Mouse (Mus musculus) gastrocnemius, adult 2 months (tissue): ENCODE measurements around the gene Tnf. TPM values are rescaled to one million over a fixed set of nuclear protein-coding genes. Genes with fewer than 3 reads are reported as not detected.

Experiments used
- DNase-seq: peaks from one replicate; pipeline ENCODE4 v3.0.0; 2022
- H3K27ac ChIP-seq: fragments of 200-600 bp; 2 replicates; pipeline ENCODE4 v1.8.1; 2022; ENCODE audit warnings: mild to moderate bottlenecking
- H3K4me3 ChIP-seq: fragments of 200-600 bp; 2 replicates; pipeline ENCODE4 v1.8.1; 2022; ENCODE audit warnings: mild to moderate bottlenecking, moderate library complexity
- CTCF ChIP-seq: fragments of 200-600 bp; IDR thresholded peaks from 2 replicates; pipeline ENCODE4 v1.8.1; 2022; ENCODE audit warnings: antibody characterized with exemption, mild to moderate bottlenecking, moderate library complexity
- intact Hi-C: fragments of 180-260 bp; cut with DNase I; formaldehyde crosslinking; loops from one replicate; pipeline ENCODE4 v1.15.1; 2025
- microRNA-seq: library from miRNA; unstranded; fragments of <30 nt; microRNA quantifications from one replicate; pipeline ENCODE4 v1.2.0, GENCODE M21; 2021
- total RNA-seq, 2 experiments: library from RNA; stranded (reverse); gene quantifications; 2 replicates each; pipeline ENCODE4 v1.2.3; 2021

The Tnf gene
- total RNA-seq, 2 experiments from 2014 or later: not detected

GRCm38 (mm10) chr17:35153077-35153476, 48.7 kb downstream of the Tnf start:
- TF ChIP-seq CTCF: no peak
- DNase-seq: no peak
- Histone ChIP-seq H3K4me3 (no peak overlapping the region), H3K27ac (no peak overlapping the region)
- intact Hi-C loops: no loop called here

- intact Hi-C loops: no loop called here
- Histone ChIP-seq H3K4me3 (no peak overlapping the region), H3K27ac (no peak overlapping the region)
- no peak for TF ChIP-seq CTCF
- no peak for DNase-seq
Observed at GRCm38 (mm10) chr17:35152121-35152520, 49.7 kb downstream of the Tnf start.

Small RNAs within 50 kb of the gene (microRNA-seq; reads per million reads assigned to microRNA genes)
- gene Mir6973a (not detected), gene Mir6974 (not detected), gene Mir6975 (not detected), gene Mir8094 (not detected)

Other genes starting within 250 kb of the Tnf start
- gene Hspa1b, start 242.8 kb downstream of the Tnf start, total RNA-seq: 10 to 100 TPM in 1 of 2 experiments, 1 to 10 TPM in 1; 3.9 to 13.0 TPM
- gene Gm20481, start 232.1 kb downstream of the Tnf start, total RNA-seq: not detected
- 10 to 100 TPM in 1 of 2 experiments, 1 to 10 TPM in 1; 6.8 to 14.1 TPM for gene Hspa1a, start 229.9 kb downstream of the Tnf start, total RNA-seq
- 10 to 100 TPM; 14.9 to 31.2 TPM for gene Hspa1l, start 229.3 kb downstream of the Tnf start, total RNA-seq
- gene Lsm2, start 220.1 kb downstream of the Tnf start, total RNA-seq: 10 to 100 TPM; 15.2 to 17.0 TPM
- 10 to 100 TPM; 31.0 to 35.2 TPM for gene Vars, start 201.0 kb downstream of the Tnf start, total RNA-seq
- 10 to 100 TPM in 1 of 2 experiments, 1 to 10 TPM in 1; 7.8 to 14.4 TPM for gene Vwa7, start 185.4 kb downstream of the Tnf start, total RNA-seq
- gene Sapcd1, start 174.0 kb downstream of the Tnf start, total RNA-seq: not detected
- gene Msh5, start 155.3 kb downstream of the Tnf start, total RNA-seq: not detected
- 10 to 100 TPM in 1 of 2 experiments, 1 to 10 TPM in 1; 7.2 to 11.3 TPM for gene Clic1, start 152.0 kb downstream of the Tnf start, total RNA-seq
- 1 to 10 TPM; 6.9 to 9.3 TPM for gene Ddah2, start 143.0 kb downstream of the Tnf start, total RNA-seq
- gene Ly6g6c, start 136.6 kb downstream of the Tnf start, total RNA-seq: not detected
- not detected for gene Mpig6b, start 135.8 kb downstream of the Tnf start, total RNA-seq
- not detected for gene Ly6g6e, start 125.1 kb downstream of the Tnf start, total RNA-seq
- gene Ly6g6d, start 123.9 kb downstream of the Tnf start, total RNA-seq: 1 to 10 TPM in 1 of 2 experiments, under 1 TPM in 1; 0.50 to 1.9 TPM
- not detected for gene Ly6g6f, start 116.4 kb downstream of the Tnf start, total RNA-seq
- gene Abhd16a, start 112.7 kb downstream of the Tnf start, total RNA-seq: 10 to 100 TPM; 74.2 to 99.7 TPM
- not detected for gene Ly6g5c, start 93.7 kb downstream of the Tnf start, total RNA-seq
- under 1 TPM in 1 of 2 experiments, not detected in 1; 0.36 TPM for gene Ly6g5b, start 86.6 kb downstream of the Tnf start, total RNA-seq
- gene Gpank1, start 80.6 kb downstream of the Tnf start, total RNA-seq: 1 to 10 TPM; 8.5 to 8.7 TPM
- 100 to 1,000 TPM; 186 to 187 TPM for gene Csnk2b, start 80.0 kb downstream of the Tnf start, total RNA-seq
- 10 to 100 TPM; 13.6 to 24.6 TPM for gene D17H6S53E, start 75.6 kb downstream of the Tnf start, total RNA-seq
- not detected for gene Apom, start 70.0 kb downstream of the Tnf start, total RNA-seq
- gene Bag6, start 66.8 kb downstream of the Tnf start, total RNA-seq: 100 to 1,000 TPM; 233 to 244 TPM
- 100 to 1,000 TPM in 1 of 2 experiments, 10 to 100 TPM in 1; 98.7 to 120 TPM for gene Prrc2a, start 37.1 kb downstream of the Tnf start, total RNA-seq
- gene Aif1, start 25.9 kb downstream of the Tnf start, total RNA-seq: under 1 TPM in 1 of 2 experiments, not detected in 1; 0.75 TPM
- gene Lst1, start 13.6 kb downstream of the Tnf start, total RNA-seq: 1 to 10 TPM in 1 of 2 experiments, under 1 TPM in 1; 0.67 to 1.2 TPM
- gene Ltb, start 7.6 kb downstream of the Tnf start, total RNA-seq: not detected
- under 1 TPM in 1 of 2 experiments, not detected in 1; 0.41 TPM for gene Lta, start 3.3 kb upstream of the Tnf start, total RNA-seq
- not detected for gene Gm16181, start 18.8 kb upstream of the Tnf start, total RNA-seq
- gene Atp6v1g2, start 31.7 kb upstream of the Tnf start, total RNA-seq: 1 to 10 TPM; 1.9 to 2.0 TPM
- 1 to 10 TPM; 7.0 to 7.8 TPM for gene Nfkbil1, start 33.8 kb upstream of the Tnf start, total RNA-seq
- gene Ddx39b, start 39.7 kb upstream of the Tnf start, total RNA-seq: 10 to 100 TPM; 83.8 to 94.7 TPM
- gene H2-D1, start 60.7 kb upstream of the Tnf start, total RNA-seq: 10 to 100 TPM; 30.4 to 38.5 TPM
- gene H2-Q1, start 118.4 kb upstream of the Tnf start, total RNA-seq: under 1 TPM; 0.25 to 0.36 TPM
- gene H2-Q2, start 140.2 kb upstream of the Tnf start, total RNA-seq: under 1 TPM; 0.17 to 0.20 TPM
- 1 to 10 TPM; 3.1 to 3.5 TPM for gene H2-Q4, start 177.6 kb upstream of the Tnf start, total RNA-seq
- gene H2-Q6, start 222.8 kb upstream of the Tnf start, total RNA-seq: under 1 TPM in 1 of 2 experiments, not detected in 1; 0.18 TPM
- gene H2-Q7, start 237.1 kb upstream of the Tnf start, total RNA-seq: under 1 TPM; 0.61 to 0.82 TPM